Mouse (Mus musculus): ENCODE data around the gene Dffa. TPM values are rescaled to one million over a fixed set of nuclear protein-coding genes. Genes with fewer than 3 reads are reported as not detected.
"Not testable (repeated sequence)": the region's sequence is repeated elsewhere in the genome, so short reads cannot be mapped to it uniquely, and the experiment has no call there.

The Dffa gene
- total RNA-seq, 2 experiments from 2014 or later, result 61.7 to 85.6 TPM

- no peak for DNase-seq
These were observed 5.4 kb upstream of the Dffa start for GRCm38 (mm10) chr4:149098571-149098970.

- DNase-seq, result peak; percentile 87
These were observed 4.5 kb upstream of the Dffa start, which contains the start of gene Pex14 for GRCm38 (mm10) chr4:149099369-149100017. TSS of gene Pex14 (minus strand) at chr4:149099876.

- not testable (repeated sequence) for DNase-seq
These were observed 3.5 kb upstream of the Dffa start for GRCm38 (mm10) chr4:149100449-149100848.

GRCm38 (mm10) chr4:149101456-149101855 lies 2.5 kb upstream of the Dffa start:
- no peak for DNase-seq

- DNase-seq, result not testable (repeated sequence)
These were observed 16.1 kb downstream of the Dffa start for GRCm38 (mm10) chr4:149119978-149120562.

- DNase-seq, result no peak
These were observed 19.5 kb downstream of the Dffa start for GRCm38 (mm10) chr4:149123432-149123831.

- no peak for DNase-seq
These were observed 21.6 kb downstream of the Dffa start for GRCm38 (mm10) chr4:149125341-149126114.

GRCm38 (mm10) chr4:149126115-149126509 lies 22.2 kb downstream of the Dffa start:
- DNase-seq, result no peak

GRCm38 (mm10) chr4:149126663-149127062 lies 22.7 kb downstream of the Dffa start, which contains the start of gene Cort:
TSS of gene Cort (minus strand) at chr4:149126763.
- DNase-seq, result no peak

- DNase-seq, result no peak
These were observed 24.5 kb downstream of the Dffa start for GRCm38 (mm10) chr4:149128467-149128866.

- DNase-seq, result no peak
These were observed 27.2 kb downstream of the Dffa start for GRCm38 (mm10) chr4:149131021-149131752.

- DNase-seq, result no peak
These were observed 28.0 kb downstream of the Dffa start for GRCm38 (mm10) chr4:149131789-149132565.

GRCm38 (mm10) chr4:149133395-149133794 lies 29.4 kb downstream of the Dffa start:
- no peak for DNase-seq

- no peak for DNase-seq
These were observed 32.3 kb downstream of the Dffa start for GRCm38 (mm10) chr4:149136116-149136850.

GRCm38 (mm10) chr4:149136982-149137770 lies 33.2 kb downstream of the Dffa start, which contains the start of gene Cenps:
TSS of gene Cenps (minus strand) at chr4:149137629.
- peak; percentile 84 for DNase-seq

GRCm38 (mm10) chr4:149138515-149138914 lies 34.6 kb downstream of the Dffa start:
- no peak for DNase-seq

GRCm38 (mm10) chr4:149143594-149143993 lies 39.6 kb downstream of the Dffa start:
- no peak for DNase-seq

- DNase-seq, result peak; percentile 65
These were observed 40.5 kb downstream of the Dffa start for GRCm38 (mm10) chr4:149144459-149144858.

- no peak for DNase-seq
These were observed 41.2 kb downstream of the Dffa start for GRCm38 (mm10) chr4:149145151-149145550.

GRCm38 (mm10) chr4:149147528-149147927 lies 43.6 kb downstream of the Dffa start:
- DNase-seq, result no peak
